Mouse (Mus musculus): ENCODE data around the gene Btbd7.

Gene Btbd7

DNA sequence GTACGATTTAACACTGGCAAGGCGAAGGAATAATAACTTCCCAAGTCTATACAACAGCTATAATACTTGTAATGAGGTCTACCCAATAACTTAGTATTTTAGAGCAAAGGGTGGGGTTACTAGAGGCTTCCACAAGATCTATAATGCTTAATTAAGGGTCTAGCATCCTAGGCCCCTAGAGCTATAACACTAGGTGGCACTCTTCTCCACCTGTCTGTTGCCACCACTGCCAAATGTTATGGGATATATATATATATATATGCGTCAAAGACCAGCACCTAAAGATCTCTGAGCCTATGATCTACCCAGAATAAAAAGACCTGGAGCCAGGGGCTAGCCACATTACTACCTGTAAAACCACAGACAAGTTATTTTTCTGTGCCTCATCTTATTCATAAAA lies 138.0 kb downstream of the Btbd7 start:
- no peak for DNase-seq (ENCODE audit: extremely low read depth, low read depth, low spot score)

DNA sequence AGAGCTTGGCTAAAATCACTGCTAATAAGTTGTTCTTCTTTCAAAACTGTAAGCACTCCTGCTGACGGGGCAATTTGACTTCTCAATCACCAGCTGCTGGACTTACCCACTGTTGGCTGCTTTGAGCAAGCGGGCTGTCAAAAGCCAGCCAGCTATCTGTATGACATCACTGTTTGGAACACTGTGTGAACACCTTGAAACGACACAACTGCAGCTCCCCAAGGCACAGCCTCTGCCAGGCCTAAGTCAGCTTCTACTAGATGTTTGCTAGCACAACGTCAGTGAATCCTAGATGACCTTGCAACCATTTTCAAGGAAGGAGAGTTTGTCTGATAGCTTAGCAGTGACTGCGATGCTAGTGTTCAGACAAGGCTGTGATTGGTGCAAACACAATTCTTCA lies 139.2 kb downstream of the Btbd7 start:
- no peak for DNase-seq (ENCODE audit: extremely low read depth, low read depth, low spot score)

DNA sequence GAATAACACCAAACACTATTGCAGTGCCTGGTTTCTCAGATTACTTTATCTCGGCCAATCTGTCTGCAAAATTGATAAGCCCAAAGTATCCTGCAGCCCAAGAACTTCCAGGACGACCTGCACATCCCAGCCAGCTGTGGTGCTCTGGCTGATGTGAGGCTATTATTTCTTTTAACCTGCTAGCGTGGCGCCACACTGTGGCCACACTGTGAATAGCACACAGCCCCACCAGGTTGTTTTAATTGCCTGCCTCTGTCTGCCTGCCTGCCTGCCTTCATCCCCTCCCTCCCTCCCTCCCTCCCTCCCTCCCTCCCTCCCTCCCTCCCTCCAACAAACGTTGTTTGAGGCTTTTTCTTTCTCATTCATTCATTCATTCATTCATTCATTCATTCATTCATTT lies 144.9 kb downstream of the Btbd7 start:
- no peak for DNase-seq (ENCODE audit: extremely low read depth, low read depth, low spot score)

DNA sequence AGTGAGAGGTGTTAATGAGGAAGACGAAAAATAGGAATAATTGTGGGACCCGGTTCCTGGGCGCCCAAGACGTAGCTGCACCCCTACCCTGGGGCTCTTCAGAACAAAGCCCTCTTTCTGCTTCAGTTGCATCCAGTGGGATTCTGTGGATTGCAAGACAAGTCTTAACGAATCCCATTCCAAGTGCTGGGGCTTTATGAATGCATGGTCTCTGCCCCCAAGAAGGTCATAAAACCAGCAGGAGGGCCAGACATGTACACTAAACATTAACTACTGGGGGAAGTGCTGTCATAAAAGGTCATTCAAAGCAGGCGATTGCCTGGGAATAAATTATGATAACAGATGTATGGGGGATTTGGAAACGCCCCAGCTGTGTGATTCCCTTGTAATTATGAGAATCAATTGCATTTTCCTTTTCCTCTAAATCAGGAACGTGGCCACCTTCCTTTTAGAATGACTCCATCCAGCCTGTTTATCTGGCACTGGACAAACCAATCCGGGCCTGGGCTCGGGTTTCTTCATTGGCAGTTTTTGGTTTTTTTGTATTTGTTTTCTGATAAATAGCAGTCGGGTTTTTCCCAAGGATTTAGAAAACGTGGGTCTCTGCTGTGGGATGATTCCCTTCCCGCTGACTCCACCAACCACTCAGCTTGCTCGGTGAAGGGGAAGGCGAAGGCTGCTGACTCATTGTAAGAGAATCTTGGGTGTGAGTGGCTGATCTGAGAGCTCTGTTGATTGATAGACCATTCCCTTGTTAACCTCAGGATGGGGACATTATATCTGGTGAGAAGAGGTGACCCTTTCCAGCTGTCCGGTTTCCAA lies 147.3 kb downstream of the Btbd7 start:
- no peak for DNase-seq (ENCODE audit: extremely low read depth, low read depth, low spot score)

All from fat pad, adult 2 months (tissue).